Mouse (Mus musculus) liver, embryonic 12.5 days (tissue): Measurements from ENCODE around the gene Glis3. TPM values are rescaled to one million over a fixed set of nuclear protein-coding genes. Genes with fewer than 3 reads are reported as not detected.

Source experiments
- ATAC-seq: fragments of 200-750 bp; cut with Nextera tagmentation; 2 replicates; pipeline ENCODE4 v1.8.0; 2017; ENCODE audit warnings: moderate number of reproducible peaks, mild to moderate bottlenecking, moderate library complexity
- H3K27ac ChIP-seq: fragments of 300-500 bp; sonication (generic); 2 replicates; pipeline ENCODE4 v1.5.1; 2016; ENCODE audit warnings: mild to moderate bottlenecking
- H3K27me3 ChIP-seq: fragments of 300-500 bp; sonication (generic); replicated peaks from 2 replicates; pipeline ENCODE4 v1.6.1; 2016; ENCODE audit warnings: mild to moderate bottlenecking, moderate library complexity
- H3K36me3 ChIP-seq: fragments of 300-500 bp; sonication (generic); 2 replicates; pipeline ENCODE4 v1.6.1; 2016; ENCODE audit warnings: mild to moderate bottlenecking, moderate library complexity
- H3K4me1 ChIP-seq: fragments of 300-500 bp; sonication (generic); 2 replicates; pipeline ENCODE4 v1.6.1; 2016
- H3K4me2 ChIP-seq: fragments of 300-500 bp; sonication (generic); 2 replicates; pipeline ENCODE4 v1.6.1; 2016; ENCODE audit warnings: mild to moderate bottlenecking, moderate library complexity
- H3K4me3 ChIP-seq: fragments of 300-500 bp; sonication (generic); 2 replicates; pipeline ENCODE4 v1.5.1; 2016; ENCODE audit warnings: mild to moderate bottlenecking, moderate library complexity
- H3K9ac ChIP-seq: fragments of 300-500 bp; sonication (generic); 2 replicates; pipeline ENCODE4 v1.6.1; 2016; ENCODE audit warnings: mild to moderate bottlenecking, moderate library complexity
- H3K9me3 ChIP-seq: fragments of 300-500 bp; sonication (generic); replicated peaks from 2 replicates; pipeline ENCODE4 v1.6.1; 2016; ENCODE audit warnings: mild to moderate bottlenecking, moderate library complexity
- WGBS: fragments of 180-500 bp; shearing (Covaris S2); methylation state at CpG from one replicate; pipeline ENCODE4 v1.1.7; 2016; ENCODE audit not compliant: insufficient replicate concordance; 5-methylcytosine and 5-hydroxymethylcytosine counted together
- polyA plus RNA-seq: library from polyadenylated mRNA; unstranded; fragments of >200 nt; fragmentation: Nextera tagmentation; extraction: Ambion mirVana; gene quantifications from 2 replicates; pipeline ENCODE4 v1.2.1, GENCODE M21; 2016

Glis3 gene
- polyA plus RNA-seq, 1 experiment from 2014 or later: 0.44 TPM

DNA sequence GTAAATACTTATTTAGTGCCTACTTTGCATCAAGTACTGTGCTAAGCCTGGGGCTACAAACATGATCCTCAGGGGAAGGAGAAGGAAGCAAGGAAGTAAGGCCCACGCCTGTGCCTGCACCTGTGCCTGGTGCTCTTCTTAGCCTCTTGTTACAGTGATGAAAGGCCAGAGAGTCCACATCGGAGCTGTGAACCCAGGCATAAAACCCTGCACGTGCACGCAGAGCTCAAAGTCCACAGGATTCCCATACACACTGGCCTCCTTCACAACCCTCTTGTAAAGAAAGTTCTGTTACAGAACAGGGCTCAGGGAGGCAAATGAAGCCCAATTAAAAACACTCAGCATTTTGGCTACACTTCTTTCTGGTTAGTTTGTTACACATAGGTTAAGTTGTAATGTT lies 398.5 kb downstream of the Glis3 start:
- no peaks in the 10 kb centered on the region for H3K9me3 ChIP-seq
- no peak overlapping the region for H3K9ac ChIP-seq
- H3K4me3 ChIP-seq: no peak overlapping the region
- no peak for ATAC-seq
- no peaks in the 10 kb centered on the region for H3K36me3 ChIP-seq
- H3K4me2 ChIP-seq: no peak overlapping the region
- no peak overlapping the region for H3K27ac ChIP-seq
- no peaks in the 10 kb centered on the region for H3K27me3 ChIP-seq
- WGBS: 75% methylated on average over 4 of the region's 4 CpGs
- H3K4me1 ChIP-seq: no peaks in the 10 kb centered on the region

- ATAC-seq: no peak
- Histone ChIP-seq H3K4me1 (no peaks in the 10 kb centered on the region), H3K9me3 (no peaks in the 10 kb centered on the region), H3K4me3 (no peak overlapping the region), H3K9ac (no peak overlapping the region), H3K4me2 (no peak overlapping the region), H3K27me3 (no peaks in the 10 kb centered on the region), H3K27ac (no peak overlapping the region), H3K36me3 (no peaks in the 10 kb centered on the region)
- 72% methylated on average over 2 of the region's 2 CpGs for WGBS
Observed at GRCm38 (mm10) chr19:28277104-28277503, 402.8 kb downstream of the Glis3 start.

DNA sequence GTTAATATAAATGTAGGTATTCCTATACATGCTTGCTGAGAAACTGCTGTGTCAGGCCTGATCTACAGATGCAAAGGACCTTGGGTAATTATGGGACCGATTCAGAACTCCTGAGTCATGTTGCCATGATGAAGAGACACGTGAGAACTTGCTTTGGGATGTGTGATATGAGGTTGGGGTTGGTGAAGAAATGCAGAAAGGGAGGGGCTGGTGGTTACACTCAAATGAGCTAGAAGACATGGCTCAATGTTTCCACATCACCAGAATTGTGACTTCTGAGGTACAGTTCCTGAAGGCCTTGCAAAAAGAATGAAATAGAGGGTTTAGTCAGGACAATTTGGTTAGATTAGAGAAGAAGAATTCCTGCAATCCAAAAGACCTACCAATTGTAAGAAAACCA lies 405.4 kb downstream of the Glis3 start:
- H3K36me3 ChIP-seq: no peaks in the 10 kb centered on the region
- ATAC-seq: no peak
- no peaks in the 10 kb centered on the region for H3K4me1 ChIP-seq
- no peaks in the 10 kb centered on the region for H3K27me3 ChIP-seq
- H3K9me3 ChIP-seq: no peaks in the 10 kb centered on the region
- no peak overlapping the region for H3K4me2 ChIP-seq
- no peak overlapping the region for H3K4me3 ChIP-seq
- no peak overlapping the region for H3K9ac ChIP-seq
- H3K27ac ChIP-seq: no peak overlapping the region
- 40% methylated on average over 2 of the region's 2 CpGs for WGBS

GRCm38 (mm10) chr19:28273946-28274345 lies 405.9 kb downstream of the Glis3 start:
- Histone ChIP-seq H3K9ac (no peak overlapping the region), H3K4me2 (no peak overlapping the region), H3K36me3 (no peaks in the 10 kb centered on the region), H3K4me1 (no peaks in the 10 kb centered on the region), H3K27me3 (no peaks in the 10 kb centered on the region), H3K9me3 (no peaks in the 10 kb centered on the region), H3K4me3 (no peak overlapping the region), H3K27ac (no peak overlapping the region)
- no peak for ATAC-seq
- 56% methylated on average over 4 of the region's 4 CpGs for WGBS

DNA sequence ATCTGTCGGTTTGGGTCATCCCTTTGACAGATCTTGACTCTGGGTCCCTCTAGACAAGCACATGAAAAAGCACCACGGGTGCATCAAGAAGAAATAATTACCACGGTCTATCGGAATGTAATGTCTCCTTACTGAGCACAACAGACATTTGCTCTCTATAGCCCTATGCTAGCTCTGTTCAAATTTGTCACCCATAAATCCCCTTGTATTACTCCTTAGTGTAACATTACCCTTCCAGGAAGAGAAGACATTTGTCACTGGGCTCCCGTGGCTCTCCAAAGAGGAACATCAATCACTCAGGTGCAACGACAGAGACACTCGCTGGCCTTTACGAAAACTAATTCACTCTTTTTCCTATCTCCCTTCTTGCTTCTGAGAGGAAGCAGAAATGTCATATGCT lies 413.0 kb downstream of the Glis3 start:
- no peak overlapping the region for H3K4me3 ChIP-seq
- 71% methylated on average over 8 of the region's 8 CpGs for WGBS
- H3K9me3 ChIP-seq: no peaks in the 10 kb centered on the region
- H3K4me1 ChIP-seq: no peaks in the 10 kb centered on the region
- H3K27me3 ChIP-seq: no peaks in the 10 kb centered on the region
- H3K36me3 ChIP-seq: no peaks in the 10 kb centered on the region
- no peak overlapping the region for H3K4me2 ChIP-seq
- ATAC-seq: no peak
- no peak overlapping the region for H3K9ac ChIP-seq
- no peak overlapping the region for H3K27ac ChIP-seq

DNA sequence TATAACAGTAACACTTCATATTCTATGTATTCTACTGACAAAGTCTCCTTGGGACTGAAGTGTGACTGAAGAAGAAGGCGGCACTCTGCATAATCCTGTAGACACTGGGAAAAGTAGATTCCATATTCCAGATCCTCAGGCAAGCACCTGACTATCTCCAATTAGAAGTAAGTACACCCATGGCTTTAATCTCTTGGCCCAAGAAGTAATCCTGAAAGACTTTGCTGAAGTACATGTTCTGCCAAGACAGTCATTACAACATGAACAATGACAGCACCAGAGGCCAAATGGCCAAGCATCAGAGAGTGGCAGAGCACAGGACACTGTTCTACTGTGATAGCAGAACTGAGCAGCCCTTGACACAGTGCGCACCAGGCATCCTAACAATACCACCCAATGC lies 414.1 kb downstream of the Glis3 start:
- no peaks in the 10 kb centered on the region for H3K9me3 ChIP-seq
- H3K27me3 ChIP-seq: no peaks in the 10 kb centered on the region
- H3K4me3 ChIP-seq: no peak overlapping the region
- no peaks in the 10 kb centered on the region for H3K4me1 ChIP-seq
- ATAC-seq: no peak
- H3K36me3 ChIP-seq: no peaks in the 10 kb centered on the region
- 79% methylated on average over 2 of the region's 2 CpGs for WGBS
- H3K4me2 ChIP-seq: no peak overlapping the region
- no peak overlapping the region for H3K27ac ChIP-seq
- no peak overlapping the region for H3K9ac ChIP-seq

DNA sequence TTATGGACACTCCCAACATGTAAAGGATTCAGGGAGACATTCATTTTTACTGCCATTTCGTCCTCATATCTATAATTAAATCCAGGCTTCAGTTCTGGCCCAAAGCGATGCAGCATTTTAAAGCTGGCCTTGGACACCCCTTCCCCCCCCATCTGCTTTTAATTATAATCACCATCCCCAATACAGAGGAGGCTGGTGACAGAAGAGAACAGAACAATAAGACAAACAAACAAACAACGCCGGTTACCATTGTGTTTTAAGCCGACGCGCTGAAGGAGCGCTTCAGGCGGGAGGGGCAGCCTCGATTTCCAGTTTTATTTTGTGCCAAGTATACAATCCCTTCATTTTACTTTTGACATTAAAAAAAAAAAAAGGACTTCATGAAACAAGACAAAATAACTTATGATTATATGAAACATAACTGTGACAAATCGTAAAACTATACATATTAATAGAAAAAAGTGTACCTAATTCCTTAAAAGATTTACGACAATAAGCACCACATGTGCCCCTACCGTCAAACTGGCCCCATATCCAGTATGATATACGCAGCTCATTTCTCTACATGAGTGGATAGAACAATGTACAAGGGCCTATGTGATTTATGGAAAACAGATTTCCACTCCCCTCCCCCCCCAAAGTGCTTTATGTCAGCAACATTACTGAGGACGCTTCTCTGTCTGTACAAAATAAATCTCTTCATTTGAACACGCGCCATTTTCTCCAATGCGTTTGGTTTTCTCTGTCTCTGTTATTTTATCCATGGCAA lies 420.8 kb downstream of the Glis3 start:
- ATAC-seq: no peak
- H3K9me3 ChIP-seq: no peaks in the 10 kb centered on the region
- H3K4me1 ChIP-seq: no peaks in the 10 kb centered on the region
- no peak overlapping the region for H3K9ac ChIP-seq
- 81% methylated on average over 18 of the region's 18 CpGs for WGBS
- no peaks in the 10 kb centered on the region for H3K36me3 ChIP-seq
- H3K4me2 ChIP-seq: no peak overlapping the region
- no peak overlapping the region for H3K4me3 ChIP-seq
- no peaks in the 10 kb centered on the region for H3K27me3 ChIP-seq
- H3K27ac ChIP-seq: no peak overlapping the region

DNA sequence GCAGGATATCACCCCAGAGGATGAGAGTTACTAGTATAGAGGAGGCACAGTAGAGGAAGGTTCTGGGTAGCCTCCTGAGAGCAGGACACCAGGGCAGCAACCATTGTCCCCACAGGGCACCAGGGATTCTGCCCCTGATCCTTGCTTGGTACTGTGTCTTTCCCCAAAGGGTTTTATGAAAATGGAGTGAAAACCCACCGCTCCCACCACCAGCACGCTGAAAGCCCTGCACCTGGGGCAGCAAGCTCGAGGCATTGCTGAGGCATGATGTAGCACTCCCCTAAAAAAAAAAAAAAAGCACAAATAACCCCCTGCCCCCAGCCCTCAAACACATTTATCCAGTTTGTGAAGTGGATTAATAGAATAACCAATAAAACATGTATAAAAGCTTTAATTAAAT lies 421.4 kb downstream of the Glis3 start:
- H3K4me2 ChIP-seq: no peak overlapping the region
- no peaks in the 10 kb centered on the region for H3K36me3 ChIP-seq
- H3K27me3 ChIP-seq: no peaks in the 10 kb centered on the region
- H3K9me3 ChIP-seq: no peaks in the 10 kb centered on the region
- no peaks in the 10 kb centered on the region for H3K4me1 ChIP-seq
- no peak overlapping the region for H3K9ac ChIP-seq
- no peak overlapping the region for H3K27ac ChIP-seq
- WGBS: 54% methylated on average over 3 of the region's 3 CpGs
- no peak overlapping the region for H3K4me3 ChIP-seq
- ATAC-seq: no peak

GRCm38 (mm10) chr19:28247345-28247744 lies 432.5 kb downstream of the Glis3 start:
- Histone ChIP-seq H3K4me2 (no peak overlapping the region), H3K36me3 (no peaks in the 10 kb centered on the region), H3K4me1 (no peaks in the 10 kb centered on the region), H3K27me3 (no peaks in the 10 kb centered on the region), H3K4me3 (no peak overlapping the region), H3K27ac (no peak overlapping the region), H3K9me3 (no peaks in the 10 kb centered on the region), H3K9ac (no peak overlapping the region)
- WGBS: 75% methylated on average over 7 of the region's 7 CpGs
- no peak for ATAC-seq

GRCm38 (mm10) chr19:28246186-28246585 lies 433.7 kb downstream of the Glis3 start:
- Histone ChIP-seq H3K9me3 (no peaks in the 10 kb centered on the region), H3K4me3 (no peak overlapping the region), H3K27me3 (no peaks in the 10 kb centered on the region), H3K36me3 (no peaks in the 10 kb centered on the region), H3K4me1 (no peaks in the 10 kb centered on the region), H3K27ac (no peak overlapping the region), H3K9ac (no peak overlapping the region), H3K4me2 (no peak overlapping the region)
- no peak for ATAC-seq
- 63% methylated on average over 5 of the region's 5 CpGs for WGBS

- H3K4me2 ChIP-seq: no peak overlapping the region
- H3K27ac ChIP-seq: no peak overlapping the region
- H3K9ac ChIP-seq: no peak overlapping the region
- ATAC-seq: no peak
- 52% methylated on average over 4 of the region's 4 CpGs for WGBS
- H3K4me1 ChIP-seq: no peaks in the 10 kb centered on the region
- no peak overlapping the region for H3K4me3 ChIP-seq
- H3K36me3 ChIP-seq: no peaks in the 10 kb centered on the region
- no peaks in the 10 kb centered on the region for H3K27me3 ChIP-seq
- H3K9me3 ChIP-seq: no peaks in the 10 kb centered on the region
Observed at GRCm38 (mm10) chr19:28238073-28238472, 441.8 kb downstream of the Glis3 start.

DNA sequence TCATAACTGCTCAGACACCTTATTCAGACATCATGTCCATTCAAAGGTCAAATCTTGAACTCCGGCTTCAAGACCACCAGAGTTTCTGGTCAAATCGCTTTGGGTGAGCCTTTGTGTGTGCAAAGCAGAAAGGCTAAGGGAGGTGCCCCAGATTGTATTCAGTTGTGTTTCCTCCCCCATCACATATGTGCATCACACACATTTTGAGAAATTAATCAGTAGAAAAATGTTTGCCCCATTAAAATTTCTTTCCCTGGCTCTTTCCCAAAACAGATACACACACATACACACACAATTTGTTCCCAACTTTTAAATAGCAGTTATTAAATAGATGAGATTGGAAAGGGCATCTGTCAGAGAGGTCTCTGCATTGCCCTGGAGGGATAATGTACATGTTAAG lies 442.3 kb downstream of the Glis3 start:
- no peaks in the 10 kb centered on the region for H3K27me3 ChIP-seq
- ATAC-seq: no peak
- no peaks in the 10 kb centered on the region for H3K4me1 ChIP-seq
- no peak overlapping the region for H3K9ac ChIP-seq
- 73% methylated on average over 2 of the region's 2 CpGs for WGBS
- H3K36me3 ChIP-seq: no peaks in the 10 kb centered on the region
- no peak overlapping the region for H3K27ac ChIP-seq
- H3K4me2 ChIP-seq: no peak overlapping the region
- H3K9me3 ChIP-seq: no peaks in the 10 kb centered on the region
- H3K4me3 ChIP-seq: no peak overlapping the region

DNA sequence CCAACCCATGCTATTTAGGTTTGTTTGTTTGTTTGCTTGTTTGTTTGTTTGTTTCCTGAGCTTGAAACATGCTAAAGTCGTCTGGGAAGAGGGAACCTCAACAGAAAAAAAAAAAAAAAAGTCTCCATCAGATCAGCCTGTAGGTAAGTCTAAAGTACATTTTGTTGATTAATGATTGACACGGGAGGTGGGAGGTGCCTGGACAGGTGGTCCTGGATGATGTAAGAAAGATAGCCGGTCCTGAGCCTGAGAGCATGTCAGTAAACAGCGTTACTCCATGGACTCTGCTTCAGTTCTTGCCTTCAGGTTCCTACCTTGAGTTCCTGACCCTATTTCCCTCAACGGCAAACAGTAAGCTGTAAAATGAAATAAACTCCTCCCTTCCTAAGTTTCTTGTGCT lies 444.3 kb downstream of the Glis3 start:
- WGBS: 51% methylated on average over 5 of the region's 5 CpGs
- Histone ChIP-seq H3K4me3 (no peak overlapping the region), H3K4me1 (no peaks in the 10 kb centered on the region), H3K36me3 (no peaks in the 10 kb centered on the region), H3K9ac (no peak overlapping the region), H3K4me2 (no peak overlapping the region), H3K9me3 (no peaks in the 10 kb centered on the region), H3K27me3 (no peaks in the 10 kb centered on the region), H3K27ac (no peak overlapping the region)
- ATAC-seq: no peak
